Mouse (Mus musculus): Measurements from ENCODE around the gene Gm15155.
"Not testable (repeated sequence)": the region's sequence is repeated elsewhere in the genome, so short reads cannot be mapped to it uniquely, and the experiment has no call there.

The Gm15155 gene

GRCm38 (mm10) chrX:156171587-156171986 is 547.0 kb downstream of the Gm15155 start:
- DNase-seq = no peak

- not testable (repeated sequence) for DNase-seq
Measured at GRCm38 (mm10) chrX:156303806-156304205, 679.3 kb downstream of the Gm15155 start.
